Mouse (Mus musculus): ENCODE measurements around the gene Glyctk. TPM values are rescaled to one million over a fixed set of nuclear protein-coding genes. Genes with fewer than 3 reads are reported as not detected.

The Glyctk gene
- polyA plus RNA-seq, 2 experiments, result 11.6 to 13.0 TPM

- Histone ChIP-seq H3K4me3 (ENCODE audit: insufficient read depth in 1 of 2, low read depth in 2 of 2, low read length in 2 of 2) (no peak overlapping the region), H3K9me3 (ENCODE audit: control insufficient read depth, low read length) (no peaks in the 10 kb centered on the region), H3K36me3 (replicated peaks; ENCODE audit: control insufficient read depth, insufficient read depth, low read depth) (no peaks in the 10 kb centered on the region), H3K9ac (replicated peaks) (no peak overlapping the region), H3K4me2 (ENCODE audit: low read depth) (no peak overlapping the region), H3K4me1 (replicated peaks; ENCODE audit: control insufficient read depth in 2 of 2, insufficient read depth in 2 of 2, low read length in 1 of 2) (no peaks in the 10 kb centered on the region), H3K27ac (no peak overlapping the region), H3K27me3 (ENCODE audit: control insufficient read depth, insufficient read depth, low read length) (no peaks in the 10 kb centered on the region)
- whole genome bisulfite sequencing (ENCODE audit: insufficient replicate concordance), result 44% methylated on average over 2 of the region's 2 CpGs
- TF ChIP-seq CTCF (IDR thresholded peaks at IDR 0.05; ENCODE audit: low read depth), result no peak
- TF ChIP-seq EP300 (IDR thresholded peaks at IDR 0.05; ENCODE audit: low read depth), result no peak
- DNase-seq (ENCODE audit: low read depth in 3 of 3, low spot score in 3 of 3), result no peak
- ATAC-seq (ENCODE audit: insufficient read depth), result no peak
These were observed 28.9 kb downstream of the Glyctk start for GRCm38 (mm10) chr9:106129072-106129471.

DNA sequence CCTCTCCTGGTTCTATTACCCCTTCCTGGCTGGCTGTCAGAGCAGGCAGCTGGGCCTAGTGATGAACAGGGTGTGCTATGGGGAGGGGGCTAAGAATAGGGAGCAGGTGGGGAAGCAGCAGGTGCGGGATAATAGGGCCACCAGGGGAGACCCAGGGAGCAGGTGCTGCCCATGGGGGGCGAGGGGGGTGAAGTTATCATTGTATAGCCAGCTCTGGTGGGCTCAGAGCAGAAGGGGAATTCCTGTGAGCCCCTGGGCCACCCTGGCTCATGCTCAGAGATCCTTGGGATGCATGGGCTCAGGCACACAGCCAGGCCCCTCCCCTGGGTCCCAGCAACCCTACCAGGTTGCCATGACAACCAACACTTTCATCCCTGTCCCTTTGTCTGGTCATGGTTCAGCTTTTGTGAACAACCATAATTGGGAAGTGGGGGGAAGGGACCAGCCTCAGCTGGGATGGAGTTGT, 31.1 kb downstream of the Glyctk start:
- DNase-seq (ENCODE audit: low read depth in 3 of 3, low spot score in 3 of 3), result no peak
- TF ChIP-seq CTCF (IDR thresholded peaks at IDR 0.05; ENCODE audit: low read depth) (no peak), EP300 (IDR thresholded peaks at IDR 0.05; ENCODE audit: low read depth) (no peak)
- no peak for ATAC-seq (ENCODE audit: insufficient read depth)

DNA sequence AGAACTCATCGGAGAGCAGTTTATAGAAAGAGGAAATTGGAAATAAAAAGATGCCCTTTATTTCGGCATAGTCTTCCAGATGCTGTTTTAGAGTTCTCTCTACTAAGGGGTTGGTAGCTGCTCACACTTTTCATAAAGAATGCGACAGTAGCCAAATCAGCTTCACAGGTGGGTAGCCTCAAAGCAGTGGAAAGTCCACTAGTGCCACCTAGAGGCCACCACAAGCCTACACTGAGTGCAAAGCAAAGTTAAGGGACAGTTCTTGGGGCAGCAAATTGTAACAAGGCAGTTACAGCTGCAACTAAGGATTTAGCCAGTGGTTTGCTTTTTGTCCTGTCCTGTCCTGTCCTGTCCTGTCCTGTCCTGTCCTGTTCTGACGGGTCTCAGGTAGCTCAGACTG, 34.3 kb downstream of the Glyctk start:
- TF ChIP-seq EP300 (IDR thresholded peaks at IDR 0.05; ENCODE audit: low read depth), result no peak
- peak; percentile 70 for TF ChIP-seq CTCF (IDR thresholded peaks at IDR 0.05; ENCODE audit: low read depth)
- 33% methylated on average over 4 of the region's 4 CpGs for WGBS (ENCODE audit: insufficient replicate concordance)
- Histone ChIP-seq H3K36me3 (replicated peaks; ENCODE audit: control insufficient read depth, insufficient read depth, low read depth) (no peaks in the 10 kb centered on the region), H3K27me3 (ENCODE audit: control insufficient read depth, insufficient read depth, low read length) (no peaks in the 10 kb centered on the region), H3K9ac (replicated peaks) (no peak overlapping the region), H3K4me3 (ENCODE audit: insufficient read depth in 1 of 2, low read depth in 2 of 2, low read length in 2 of 2) (no peak overlapping the region), H3K27ac (no peak overlapping the region), H3K4me1 (replicated peaks; ENCODE audit: control insufficient read depth in 2 of 2, insufficient read depth in 2 of 2, low read length in 1 of 2) (no peaks in the 10 kb centered on the region), H3K9me3 (ENCODE audit: control insufficient read depth, low read length) (no peaks in the 10 kb centered on the region), H3K4me2 (ENCODE audit: low read depth) (no peak overlapping the region)
- no peak for ATAC-seq (ENCODE audit: insufficient read depth)
- no peak for DNase-seq (ENCODE audit: low read depth in 3 of 3, low spot score in 3 of 3)

More for the DNA sequence above, 31.1 kb downstream of the Glyctk start:
- H3K27me3 ChIP-seq (ENCODE audit: control insufficient read depth, insufficient read depth, low read length), result no peaks in the 10 kb centered on the region
- H3K4me1 ChIP-seq (replicated peaks; ENCODE audit: control insufficient read depth in 2 of 2, insufficient read depth in 2 of 2, low read length in 1 of 2), result no peaks in the 10 kb centered on the region
- H3K36me3 ChIP-seq (replicated peaks; ENCODE audit: control insufficient read depth, insufficient read depth, low read depth), result no peaks in the 10 kb centered on the region
- H3K4me3 ChIP-seq (ENCODE audit: insufficient read depth in 1 of 2, low read depth in 2 of 2, low read length in 2 of 2), result no peak overlapping the region
- no peak overlapping the region for H3K9ac ChIP-seq (replicated peaks)
- no peak overlapping the region for H3K27ac ChIP-seq
- no peaks in the 10 kb centered on the region for H3K9me3 ChIP-seq (ENCODE audit: control insufficient read depth, low read length)
- 45% methylated on average over 2 of the region's 2 CpGs for WGBS (ENCODE audit: insufficient replicate concordance)
- H3K4me2 ChIP-seq (ENCODE audit: low read depth), result no peak overlapping the region

DNA sequence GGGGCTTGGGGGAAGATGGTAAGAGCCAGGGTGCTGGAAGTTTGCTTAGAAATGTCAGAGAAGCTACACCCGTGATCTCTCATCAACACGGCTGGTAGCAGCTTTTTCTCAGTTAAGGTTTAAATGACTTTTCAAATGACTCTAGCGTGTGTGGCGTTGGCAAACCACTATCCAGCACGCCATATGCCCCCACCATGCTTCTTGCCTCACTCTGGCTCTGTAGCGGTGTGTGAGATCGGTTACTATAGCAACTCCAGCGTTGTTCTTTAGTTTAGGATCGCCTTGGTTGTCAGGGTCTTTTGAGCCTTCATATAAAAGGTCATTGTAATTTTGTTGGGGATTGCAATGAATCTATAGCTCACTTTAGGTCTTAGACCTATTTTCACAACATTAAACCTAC, 38.9 kb downstream of the Glyctk start:
- DNase-seq (ENCODE audit: low read depth in 3 of 3, low spot score in 3 of 3) (no peak), ATAC-seq (ENCODE audit: insufficient read depth) (no peak)
- WGBS (ENCODE audit: insufficient replicate concordance), result 63% methylated on average over 9 of the region's 9 CpGs
- no peaks in the 10 kb centered on the region for H3K4me1 ChIP-seq (replicated peaks; ENCODE audit: control insufficient read depth in 2 of 2, insufficient read depth in 2 of 2, low read length in 1 of 2)
- no peak overlapping the region for H3K9ac ChIP-seq (replicated peaks)
- no peak overlapping the region for H3K27ac ChIP-seq
- H3K27me3 ChIP-seq (ENCODE audit: control insufficient read depth, insufficient read depth, low read length), result no peaks in the 10 kb centered on the region
- no peak overlapping the region for H3K4me3 ChIP-seq (ENCODE audit: insufficient read depth in 1 of 2, low read depth in 2 of 2, low read length in 2 of 2)
- no peak for TF ChIP-seq CTCF (IDR thresholded peaks at IDR 0.05; ENCODE audit: low read depth)
- TF ChIP-seq EP300 (IDR thresholded peaks at IDR 0.05; ENCODE audit: low read depth), result no peak
- H3K9me3 ChIP-seq (ENCODE audit: control insufficient read depth, low read length), result no peaks in the 10 kb centered on the region
- H3K36me3 ChIP-seq (replicated peaks; ENCODE audit: control insufficient read depth, insufficient read depth, low read depth), result no peaks in the 10 kb centered on the region
- H3K4me2 ChIP-seq (ENCODE audit: low read depth), result no peak overlapping the region

GRCm38 (mm10) chr9:106115801-106116424, 42.0 kb downstream of the Glyctk start:
- TF ChIP-seq CTCF (IDR thresholded peaks at IDR 0.05; ENCODE audit: low read depth) (no peak), EP300 (IDR thresholded peaks at IDR 0.05; ENCODE audit: low read depth) (no peak)
- Histone ChIP-seq H3K4me1 (replicated peaks; ENCODE audit: control insufficient read depth in 2 of 2, insufficient read depth in 2 of 2, low read length in 1 of 2) (no peaks in the 10 kb centered on the region), H3K4me2 (ENCODE audit: low read depth) (no peak overlapping the region), H3K27me3 (ENCODE audit: control insufficient read depth, insufficient read depth, low read length) (no peaks in the 10 kb centered on the region), H3K9me3 (ENCODE audit: control insufficient read depth, low read length) (no peaks in the 10 kb centered on the region), H3K36me3 (replicated peaks; ENCODE audit: control insufficient read depth, insufficient read depth, low read depth) (no peaks in the 10 kb centered on the region), H3K27ac (no peak overlapping the region), H3K4me3 (ENCODE audit: insufficient read depth in 1 of 2, low read depth in 2 of 2, low read length in 2 of 2) (no peak overlapping the region), H3K9ac (replicated peaks) (no peak overlapping the region)
- no peak for ATAC-seq (ENCODE audit: insufficient read depth)
- WGBS (ENCODE audit: insufficient replicate concordance), result 30% methylated on average over 13 of the region's 13 CpGs
- DNase-seq (ENCODE audit: low read depth in 3 of 3, low spot score in 3 of 3), result no peak
